Mouse (Mus musculus) adrenal gland, adult 18-20 months (tissue): ENCODE data around the gene Mark4. TPM values are rescaled to one million over a fixed set of nuclear protein-coding genes. Genes with fewer than 3 reads are reported as not detected.
A peak's percentile ranks its signal among the peaks of the same experiment; 100 is the strongest.

Experiments
- DNase-seq, 2 experiments: peaks; one replicate each; pipeline ENCODE4 v3.0.0; 2021 to 2022; ENCODE audit warnings: low spot score in 2 of 2
- microRNA-seq, 2 experiments: library from miRNA; unstranded; fragments of <30 nt; microRNA quantifications; one replicate each; pipeline ENCODE4 v1.2.0; 2021; ENCODE audit warnings: borderline number of aligned reads in 2 of 2
- total RNA-seq, 2 experiments: library from RNA; stranded (reverse); gene quantifications; 1 replicate in 1 of 2; 2 replicates in 1 of 2; pipeline ENCODE4 v1.2.3; 2021

The Mark4 gene
- total RNA-seq, 2 experiments from 2014 or later, result 35.9 to 54.0 TPM

GRCm38 (mm10) chr7:19402535-19403112 lies 56.0 kb downstream of the Mark4 start:
- DNase-seq, result no peak

GRCm38 (mm10) chr7:19400946-19401345 lies 57.7 kb downstream of the Mark4 start:
- no peak for DNase-seq

DNA sequence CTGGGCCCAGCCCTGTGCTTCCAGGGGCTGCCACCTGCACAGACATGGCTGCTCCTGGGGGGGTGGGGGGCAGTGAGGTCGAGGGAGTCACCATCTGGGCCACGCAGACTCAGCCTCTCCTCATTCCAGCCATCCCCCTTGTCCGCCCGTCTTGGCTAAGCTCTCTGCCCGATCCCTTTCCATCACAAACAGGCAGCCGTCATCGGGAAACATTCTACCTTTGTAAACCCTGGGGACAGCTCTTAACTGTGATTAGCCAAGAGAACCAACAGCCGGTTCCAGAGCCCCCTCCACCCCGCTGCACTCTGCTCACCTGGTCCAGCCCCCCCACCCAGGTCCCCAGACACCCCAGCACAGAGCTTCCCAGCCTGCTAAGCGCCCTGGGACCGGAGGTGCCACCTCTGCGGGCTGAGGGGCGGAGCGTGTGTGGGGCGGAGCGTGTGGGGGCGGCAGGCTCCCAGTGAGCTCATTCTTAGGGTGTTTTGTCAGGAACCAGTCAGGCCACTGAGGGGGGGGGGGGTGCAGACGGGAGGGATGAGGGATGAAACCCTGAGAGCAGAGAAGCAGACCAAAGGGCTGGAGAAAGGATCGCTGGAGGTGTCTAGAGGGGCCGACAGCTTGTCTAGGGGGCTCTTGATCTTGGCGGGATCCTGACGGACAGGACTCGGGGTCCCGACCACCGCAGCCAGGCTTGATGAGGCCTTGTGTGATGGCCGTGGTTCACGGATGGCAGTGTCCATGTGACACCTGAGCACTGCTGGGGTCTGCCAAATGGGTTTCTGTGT lies 58.9 kb downstream of the Mark4 start:
- DNase-seq, result peak; percentile 64 to 67

DNA sequence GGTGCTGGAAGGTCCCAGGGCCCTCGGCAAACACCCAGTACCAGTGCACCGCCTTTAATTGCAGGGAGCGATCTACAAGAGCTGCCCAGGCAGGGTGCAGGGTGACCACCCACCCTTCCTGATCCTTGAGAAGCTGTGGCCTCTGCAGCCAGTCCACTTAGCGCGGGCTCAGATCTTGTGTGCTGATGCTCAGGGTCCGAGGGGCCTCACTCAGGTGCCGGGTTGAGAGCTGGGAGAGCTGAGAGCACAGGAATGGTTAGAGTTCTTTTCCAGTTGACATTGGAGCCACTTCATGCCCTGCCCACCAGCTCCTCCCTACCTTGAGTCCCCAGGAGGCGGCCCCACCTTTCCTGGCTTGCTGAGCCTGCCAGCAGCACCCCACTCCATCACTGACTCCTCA lies 64.1 kb downstream of the Mark4 start:
- peak in 1 of 2 experiments; percentile 18 for DNase-seq

DNA sequence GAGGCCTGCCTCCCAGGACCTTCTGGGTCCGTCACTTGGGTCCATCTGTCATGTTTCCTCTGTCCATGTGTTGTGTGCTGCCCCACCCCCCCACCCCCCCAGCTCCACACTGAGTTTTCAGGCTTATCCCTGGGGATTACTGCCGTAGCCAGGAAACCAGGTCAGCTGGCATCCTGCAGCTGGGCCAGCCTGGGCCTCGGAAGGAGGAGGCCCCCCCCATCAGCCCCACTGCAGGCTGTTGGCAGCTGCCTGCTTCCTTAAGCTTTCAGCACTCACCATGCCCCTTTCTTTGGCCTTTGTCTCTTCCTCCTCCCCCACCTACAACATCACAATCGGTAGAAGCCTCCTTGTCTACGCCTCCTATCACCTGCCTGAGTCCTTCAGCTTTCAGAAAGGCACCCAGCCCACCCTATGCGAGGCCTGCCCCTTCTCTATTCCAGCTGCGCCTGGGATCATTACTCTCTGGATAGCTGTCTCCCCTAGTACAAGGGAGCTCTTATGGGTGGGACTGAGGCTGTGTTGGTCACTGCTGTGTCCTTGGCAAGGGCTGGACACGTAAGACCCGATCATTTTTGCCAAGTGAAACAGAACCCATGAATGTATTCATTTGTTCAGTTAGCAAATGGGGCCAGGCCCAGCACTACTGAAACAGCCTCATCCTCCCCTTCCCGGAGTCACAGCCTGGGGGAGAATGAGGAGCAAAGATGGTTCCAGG lies 69.8 kb downstream of the Mark4 start:
- peak in 1 of 2 experiments; percentile 15 for DNase-seq

DNA sequence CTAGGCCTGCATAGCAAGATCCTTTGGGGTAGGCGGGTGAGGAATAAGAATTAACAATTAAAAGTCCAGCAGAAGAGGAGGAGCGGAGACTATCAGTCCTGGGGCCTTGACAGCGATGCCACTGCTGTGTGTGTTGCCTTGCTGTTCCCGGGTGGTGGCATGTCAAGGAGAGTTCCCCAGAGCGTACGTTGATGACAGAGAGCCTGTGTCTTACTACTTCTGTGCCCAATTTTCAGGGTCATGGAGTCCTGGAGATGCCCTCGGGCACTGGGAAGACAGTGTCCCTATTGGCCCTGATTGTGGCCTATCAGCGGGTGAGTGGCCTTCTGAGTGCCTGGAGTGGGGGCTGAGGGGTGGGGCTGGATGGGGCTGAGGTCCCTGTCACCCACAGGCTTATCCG lies 74.9 kb downstream of the Mark4 start:
- DNase-seq, result no peak

DNA sequence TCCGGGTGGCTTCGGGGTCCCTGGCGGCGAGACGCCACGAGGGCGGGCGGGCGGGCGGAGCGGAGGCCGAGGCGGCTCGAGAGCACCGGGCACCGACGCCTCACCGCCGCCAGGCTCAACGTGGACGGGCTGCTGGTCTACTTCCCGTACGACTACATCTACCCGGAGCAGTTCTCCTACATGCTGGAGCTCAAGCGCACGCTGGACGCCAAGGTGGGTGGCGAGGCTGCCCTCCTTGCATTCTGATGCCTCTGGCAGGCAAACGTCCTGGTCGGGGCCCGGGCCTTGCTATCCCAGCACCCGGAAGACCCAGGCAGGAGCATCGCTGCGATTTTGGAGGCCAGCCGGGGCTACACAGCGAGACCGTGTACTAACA lies 76.5 kb downstream of the Mark4 start:
- DNase-seq, result no peak

- DNase-seq, result peak; percentile 96 to 98
Observed at GRCm38 (mm10) chr7:19381377-19382165, 77.0 kb downstream of the Mark4 start, which contains the start of gene Ercc2. Ercc2 (plus strand) TSS chr7:19382010.

GRCm38 (mm10) chr7:19378049-19378448 lies 80.6 kb downstream of the Mark4 start:
- DNase-seq, result no peak

DNA sequence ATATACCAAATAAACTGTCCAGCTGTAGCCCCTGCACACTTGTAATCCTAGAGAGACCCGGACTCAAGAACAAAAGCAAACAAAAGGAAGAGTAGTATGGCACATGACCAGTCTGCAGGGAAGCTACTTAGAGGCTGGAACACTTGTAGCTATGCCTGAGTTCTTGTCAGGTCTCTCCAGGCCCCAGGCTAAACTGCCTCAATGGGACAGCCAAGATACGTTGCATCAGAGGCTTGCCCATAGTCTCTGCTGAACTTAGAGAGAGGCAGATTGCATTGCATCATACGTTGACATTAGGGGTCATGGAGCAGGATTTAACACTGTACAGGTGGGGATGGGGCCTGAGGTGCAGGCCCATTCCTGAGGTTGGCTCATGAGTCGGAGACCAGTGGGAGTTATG lies 82.6 kb downstream of the Mark4 start:
- no peak for DNase-seq

DNA sequence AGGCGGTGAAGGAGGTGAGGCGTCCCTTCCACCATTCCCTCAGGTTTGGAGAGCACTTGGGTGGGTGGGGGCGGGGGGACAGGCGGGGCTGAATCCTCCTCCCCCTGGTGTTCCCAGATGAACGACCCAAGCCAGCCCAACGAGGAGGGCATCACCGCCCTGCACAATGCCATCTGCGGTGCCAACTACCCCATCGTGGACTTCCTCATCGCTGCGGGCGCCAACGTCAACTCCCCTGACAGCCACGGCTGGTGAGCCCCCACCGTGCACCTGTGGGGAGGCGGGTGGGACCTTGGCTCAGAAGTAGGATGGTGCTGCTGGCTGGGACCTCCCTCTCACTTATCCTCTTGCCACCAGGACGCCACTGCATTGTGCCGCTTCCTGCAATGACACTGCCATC lies 83.3 kb downstream of the Mark4 start:
- DNase-seq, result no peak

Small RNA genes lying within 50 kb of the gene (microRNA-seq; reads per million reads assigned to microRNA genes)
- 0 reads per million in 2 experiments for gene Mir343

Other genes with a start within 250 kb of the Mark4 start
- 10 to 100 TPM in 1 of 2 experiments, 1 to 10 TPM in 1; 7.7 to 17.3 TPM for gene Gpr4, start 246.3 kb downstream of the Mark4 start, total RNA-seq
- 10 to 100 TPM; 40.8 to 56.7 TPM for gene Opa3, start 230.5 kb downstream of the Mark4 start, total RNA-seq
- 10 to 100 TPM; 42.9 to 56.4 TPM for gene Vasp, start 187.0 kb downstream of the Mark4 start, total RNA-seq
- gene Ppm1n, start 178.8 kb downstream of the Mark4 start, total RNA-seq, result not detected
- 1 to 10 TPM; 5.0 to 8.6 TPM for gene Rtn2, start 176.2 kb downstream of the Mark4 start, total RNA-seq
- gene Fosb, start 148.8 kb downstream of the Mark4 start, total RNA-seq, result 10 to 100 TPM; 15.9 to 23.2 TPM
- gene Ercc1, start 114.0 kb downstream of the Mark4 start, total RNA-seq, result 10 to 100 TPM; 31.2 to 41.0 TPM
- 10 to 100 TPM; 13.3 to 13.7 TPM for gene Cd3eap, start 99.3 kb downstream of the Mark4 start, total RNA-seq
- gene Ppp1r13l, start 99.1 kb downstream of the Mark4 start, total RNA-seq, result 1 to 10 TPM; 5.9 to 6.7 TPM
- gene Ercc2, start 76.8 kb downstream of the Mark4 start, total RNA-seq, result 10 to 100 TPM; 27.1 to 30.9 TPM
- 1 to 10 TPM; 1.3 to 3.7 TPM for gene Klc3, start 54.7 kb downstream of the Mark4 start, total RNA-seq
- 10 to 100 TPM in 1 of 2 experiments, not detected in 1; 14.7 TPM for gene Ckm, start 54.0 kb downstream of the Mark4 start, total RNA-seq
- 10 to 100 TPM; 31.7 to 36.8 TPM for gene Exoc3l2, start 4.5 kb upstream of the Mark4 start, total RNA-seq
- 10 to 100 TPM in 1 of 2 experiments, 1 to 10 TPM in 1; 8.4 to 10.0 TPM for gene Bloc1s3, start 49.5 kb upstream of the Mark4 start, total RNA-seq
- gene Trappc6a, start 49.6 kb upstream of the Mark4 start, total RNA-seq, result 10 to 100 TPM; 70.0 to 92.4 TPM
- gene Nkpd1, start 59.0 kb upstream of the Mark4 start, total RNA-seq, result under 1 TPM in 1 of 2 experiments, not detected in 1; 0.17 TPM
- gene Ppp1r37, start 104.3 kb upstream of the Mark4 start, total RNA-seq, result 10 to 100 TPM; 72.8 to 73.6 TPM
- gene Zfp296, start 118.5 kb upstream of the Mark4 start, total RNA-seq, result 1 to 10 TPM in 1 of 2 experiments, under 1 TPM in 1; 0.46 to 1.2 TPM
- gene Gemin7, start 118.8 kb upstream of the Mark4 start, total RNA-seq, result 10 to 100 TPM; 66.7 to 85.1 TPM
- 10 to 100 TPM; 36.5 to 36.9 TPM for gene Clasrp, start 145.7 kb upstream of the Mark4 start, total RNA-seq
- gene Relb, start 170.6 kb upstream of the Mark4 start, total RNA-seq, result 10 to 100 TPM; 31.9 TPM
- 100 to 1,000 TPM; 136 to 157 TPM for gene Clptm1, start 206.2 kb upstream of the Mark4 start, total RNA-seq
- gene Apoc2, start 219.1 kb upstream of the Mark4 start, total RNA-seq, result 1 to 10 TPM; 1.1 to 2.1 TPM
- under 1 TPM in 1 of 2 experiments, not detected in 1; 0.50 TPM for gene Gm44805, start 222.6 kb upstream of the Mark4 start, total RNA-seq
- gene Apoc4, start 222.7 kb upstream of the Mark4 start, total RNA-seq, result 100 to 1,000 TPM in 1 of 2 experiments, 10 to 100 TPM in 1; 31.6 to 112 TPM
- gene Apoc1, start 233.8 kb upstream of the Mark4 start, total RNA-seq, result 100 to 1,000 TPM; 156 to 789 TPM
- gene Apoe, start 240.4 kb upstream of the Mark4 start, total RNA-seq, result 1,000 to 10,000 TPM; 1,225 to 1,306 TPM